Mouse (Mus musculus) liver, embryonic 15.5 days (tissue): ENCODE results near the gene Rere. TPM values are rescaled to one million over a fixed set of nuclear protein-coding genes. Genes with fewer than 3 reads are reported as not detected.
A peak's percentile ranks its signal among the peaks of the same experiment; 100 is the strongest.

ENCODE experiments used
- ATAC-seq: fragments of 200-750 bp; cut with Nextera tagmentation; 2 replicates; pipeline ENCODE4 v1.8.0; 2017; ENCODE audit warnings: moderate number of reproducible peaks, mild to moderate bottlenecking, moderate library complexity; ENCODE audit not compliant: insufficient read depth
- H3K27ac ChIP-seq: fragments of 300-500 bp; sonication (generic); replicated peaks from 2 replicates; pipeline ENCODE4 v1.5.1; 2015; ENCODE audit warnings: mild to moderate bottlenecking, inconsistent platforms
- H3K27me3 ChIP-seq: fragments of 300-500 bp; sonication (generic); 2 replicates; pipeline ENCODE4 v1.6.1; 2015; ENCODE audit warnings: mild to moderate bottlenecking, inconsistent platforms
- H3K36me3 ChIP-seq: fragments of 300-500 bp; sonication (generic); replicated peaks from 2 replicates; pipeline ENCODE4 v1.6.1; 2015; ENCODE audit warnings: moderate library complexity, mild to moderate bottlenecking, inconsistent platforms
- H3K4me1 ChIP-seq: fragments of 300-500 bp; sonication (generic); replicated peaks from 2 replicates; pipeline ENCODE4 v1.6.1; 2015; ENCODE audit warnings: inconsistent platforms
- H3K4me2 ChIP-seq: fragments of 300-500 bp; sonication (generic); 2 replicates; pipeline ENCODE4 v1.6.1; 2015; ENCODE audit warnings: moderate library complexity, mild to moderate bottlenecking, inconsistent platforms
- H3K4me3 ChIP-seq: fragments of 300-500 bp; sonication (generic); replicated peaks from 2 replicates; pipeline ENCODE4 v1.5.1; 2015; ENCODE audit warnings: mild to moderate bottlenecking, inconsistent platforms
- H3K9ac ChIP-seq: fragments of 300-500 bp; sonication (generic); 2 replicates; pipeline ENCODE4 v1.6.1; 2015; ENCODE audit warnings: moderate library complexity, mild to moderate bottlenecking, inconsistent platforms
- H3K9me3 ChIP-seq: fragments of 300-500 bp; sonication (generic); replicated peaks from 2 replicates; pipeline ENCODE4 v1.6.1; 2016; ENCODE audit warnings: inconsistent platforms
- WGBS: fragments of 180-500 bp; shearing (Covaris S2); methylation state at CpG from one replicate; pipeline ENCODE4 v1.1.7; 2015; ENCODE audit warnings: mixed read lengths; ENCODE audit not compliant: insufficient replicate concordance; 5-methylcytosine and 5-hydroxymethylcytosine counted together
- polyA plus RNA-seq: library from polyadenylated mRNA; unstranded; fragments of >200 nt; fragmentation: Nextera tagmentation; extraction: Ambion mirVana; gene quantifications from 2 replicates; pipeline ENCODE4 v1.2.1, GENCODE M21; 2015

Gene Rere
- polyA plus RNA-seq, 1 experiment from 2014 or later: 5.3 TPM

DNA sequence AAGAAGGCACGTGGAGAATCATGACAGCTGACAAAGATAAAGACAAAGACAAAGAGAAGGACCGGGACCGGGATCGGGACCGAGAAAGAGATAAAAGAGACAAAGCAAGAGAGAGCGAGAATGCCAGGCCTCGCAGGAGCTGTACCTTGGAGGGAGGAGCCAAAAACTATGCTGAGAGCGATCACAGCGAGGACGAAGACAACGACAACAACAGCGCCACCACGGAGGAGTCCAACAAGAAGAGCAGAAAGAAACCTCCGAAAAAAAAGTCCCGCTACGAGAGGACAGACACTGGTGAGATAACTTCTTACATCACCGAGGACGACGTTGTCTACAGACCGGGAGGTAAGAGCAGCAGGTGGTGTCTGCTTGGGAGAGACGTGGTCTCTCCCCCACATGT is 124.9 kb downstream of the Rere start:
- 0 out of 2 replicates have a peak, but pooled peaks have one; percentile 13 for ATAC-seq
- peak overlapping the region; percentile 24; the same call in 1 of the 2 replicates for H3K27ac ChIP-seq
- H3K36me3 ChIP-seq: no peaks in the 10 kb centered on the region
- no peaks in the 10 kb centered on the region for H3K27me3 ChIP-seq
- no peak overlapping the region for H3K9ac ChIP-seq
- no peaks in the 10 kb centered on the region for H3K9me3 ChIP-seq
- 0 out of 2 replicates have a peak overlapping the region, but pooled peaks have one; percentile 1 for H3K4me3 ChIP-seq
- WGBS: 47% methylated on average over 21 of the region's 21 CpGs
- peak overlapping the region; percentile 44 for H3K4me2 ChIP-seq
- H3K4me1 ChIP-seq: peaks cover 48% of the 10 kb centered on the region

DNA sequence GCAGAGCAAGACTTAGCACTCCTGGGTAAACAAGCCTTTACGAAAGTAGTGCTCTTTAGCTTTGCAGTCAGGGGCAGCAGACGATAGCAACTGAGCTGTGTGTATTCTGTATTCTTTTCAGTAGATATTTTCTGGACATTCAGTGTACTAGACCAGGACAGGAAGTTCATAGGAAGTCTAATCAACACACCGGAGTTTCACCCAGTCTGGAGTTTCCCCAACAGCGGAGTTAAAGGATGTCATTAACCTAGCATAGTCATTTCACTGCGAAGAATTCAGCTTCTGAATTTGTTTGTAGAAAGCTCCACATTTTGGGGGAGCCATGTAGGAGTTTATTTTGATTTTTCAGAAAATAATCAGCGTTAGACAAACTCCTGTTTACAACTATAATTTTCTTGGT is 125.4 kb downstream of the Rere start:
- H3K9me3 ChIP-seq: no peaks in the 10 kb centered on the region
- 0 out of 2 replicates have a peak overlapping the region, but pooled peaks have one; percentile 1 for H3K4me3 ChIP-seq
- H3K4me1 ChIP-seq: peaks cover 43% of the 10 kb centered on the region
- H3K36me3 ChIP-seq: no peaks in the 10 kb centered on the region
- ATAC-seq: no peak
- H3K9ac ChIP-seq: no peak overlapping the region
- WGBS: 63% methylated on average over 6 of the region's 6 CpGs
- H3K27me3 ChIP-seq: no peaks in the 10 kb centered on the region
- H3K4me2 ChIP-seq: peak overlapping the region; percentile 44
- peak overlapping the region; percentile 24; the same call in 1 of the 2 replicates for H3K27ac ChIP-seq

DNA sequence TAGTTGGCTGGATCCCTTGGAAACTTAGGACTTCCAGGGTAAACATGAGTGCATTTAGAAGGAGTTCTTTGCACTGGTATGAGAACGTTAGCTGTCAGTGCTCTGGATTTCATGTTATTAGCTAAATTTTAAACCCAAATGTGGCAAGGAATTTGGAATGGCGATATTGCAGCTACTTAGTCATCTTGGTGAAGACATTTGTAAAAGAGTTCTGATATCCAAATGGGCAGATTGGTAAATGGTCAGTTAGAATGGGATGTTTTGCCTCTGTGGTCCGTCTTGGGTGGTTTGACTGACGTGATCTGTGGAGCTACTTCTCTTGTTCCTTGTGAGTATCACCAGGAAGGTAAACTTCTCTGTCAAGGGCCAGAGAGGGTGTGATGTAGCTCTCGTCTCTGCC is 132.8 kb downstream of the Rere start:
- peak overlapping the region; percentile 59; the same call in 1 of the 2 replicates for H3K27ac ChIP-seq
- WGBS: 55% methylated on average over 5 of the region's 5 CpGs
- H3K9me3 ChIP-seq: no peaks in the 10 kb centered on the region
- H3K9ac ChIP-seq: no peak overlapping the region
- no peak for ATAC-seq
- no peaks in the 10 kb centered on the region for H3K27me3 ChIP-seq
- H3K4me3 ChIP-seq: no peak overlapping the region
- H3K4me2 ChIP-seq: no peak overlapping the region; the same call in 1 of the 2 replicates
- H3K36me3 ChIP-seq: no peaks in the 10 kb centered on the region
- H3K4me1 ChIP-seq: 0 out of 2 replicates have a peak, but pooled peaks cover 8% of the 10 kb centered on the region

DNA sequence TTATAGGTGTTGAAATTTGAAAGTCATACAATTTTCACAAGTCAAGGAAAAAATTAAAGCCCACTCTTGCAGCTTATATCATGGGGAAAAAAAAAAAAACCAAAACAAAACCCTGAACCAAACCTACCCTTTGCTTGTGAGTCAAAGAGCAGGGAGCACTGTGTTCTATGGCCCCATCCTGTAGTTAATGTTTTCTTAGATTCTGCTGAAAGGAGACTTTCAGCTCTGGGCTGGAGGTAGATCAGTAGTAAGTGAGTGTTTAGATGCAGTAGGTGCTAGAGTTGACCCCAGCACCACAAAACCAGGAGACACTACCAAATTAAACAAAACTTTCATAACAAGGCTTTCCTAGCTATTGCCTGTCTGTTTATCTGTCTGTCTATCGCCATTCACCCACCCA is 133.3 kb downstream of the Rere start:
- 0 out of 2 replicates have a peak, but pooled peaks cover 11% of the 10 kb centered on the region for H3K4me1 ChIP-seq
- H3K9ac ChIP-seq: no peak overlapping the region
- H3K9me3 ChIP-seq: no peaks in the 10 kb centered on the region
- ATAC-seq: no peak
- WGBS: 73% methylated on average over 1 of the region's 1 CpGs
- no peaks in the 10 kb centered on the region for H3K36me3 ChIP-seq
- peak overlapping the region; percentile 31 for H3K4me2 ChIP-seq
- H3K4me3 ChIP-seq: no peak overlapping the region
- no peaks in the 10 kb centered on the region for H3K27me3 ChIP-seq
- peak overlapping the region; percentile 65 for H3K27ac ChIP-seq

DNA sequence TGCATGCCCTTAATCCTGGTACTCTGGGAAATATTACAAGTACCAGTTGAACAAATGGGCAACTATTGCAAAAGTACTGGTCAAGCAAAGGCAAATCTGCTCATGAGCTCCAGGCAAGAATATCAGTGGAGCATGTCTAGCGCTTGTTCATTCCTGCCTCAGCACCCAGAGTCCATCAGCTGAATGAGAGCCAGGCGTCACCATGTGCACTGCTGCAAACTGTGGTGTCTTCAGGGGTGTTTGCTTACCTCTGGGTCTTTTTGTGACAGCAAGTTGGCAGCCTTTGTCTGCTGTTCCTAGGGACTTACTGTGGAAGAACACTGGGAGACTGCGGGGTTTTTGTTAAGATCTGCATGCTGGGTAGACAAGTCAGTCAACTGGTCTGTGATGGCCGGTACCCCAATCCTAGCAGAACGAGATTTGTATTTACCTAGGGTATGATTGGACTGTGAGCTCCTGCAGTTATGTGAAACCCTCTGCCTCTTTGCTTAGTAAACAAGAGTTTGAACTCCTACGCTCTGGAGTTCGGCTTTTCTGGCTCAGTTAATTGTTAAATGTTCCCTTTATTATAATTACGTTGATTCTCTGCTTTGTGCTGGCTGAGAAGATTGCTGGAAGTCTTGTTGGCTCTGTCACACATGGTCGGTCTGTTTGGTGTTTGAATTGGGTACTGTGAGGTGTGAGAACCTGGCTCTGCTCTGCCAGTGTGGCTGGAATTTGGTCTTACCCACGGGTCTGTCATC is 134.0 kb downstream of the Rere start:
- 0 out of 2 replicates have a peak, but pooled peaks cover 12% of the 10 kb centered on the region for H3K4me1 ChIP-seq
- peak overlapping the region; percentile 67 for H3K27ac ChIP-seq
- H3K27me3 ChIP-seq: no peaks in the 10 kb centered on the region
- H3K9ac ChIP-seq: no peak overlapping the region
- no peaks in the 10 kb centered on the region for H3K9me3 ChIP-seq
- no peaks in the 10 kb centered on the region for H3K36me3 ChIP-seq
- H3K4me2 ChIP-seq: peak overlapping the region; percentile 31
- WGBS: 75% methylated on average over 10 of the region's 10 CpGs
- H3K4me3 ChIP-seq: no peak overlapping the region
- 0 out of 2 replicates have a peak, but pooled peaks have one; percentile 32 for ATAC-seq

DNA sequence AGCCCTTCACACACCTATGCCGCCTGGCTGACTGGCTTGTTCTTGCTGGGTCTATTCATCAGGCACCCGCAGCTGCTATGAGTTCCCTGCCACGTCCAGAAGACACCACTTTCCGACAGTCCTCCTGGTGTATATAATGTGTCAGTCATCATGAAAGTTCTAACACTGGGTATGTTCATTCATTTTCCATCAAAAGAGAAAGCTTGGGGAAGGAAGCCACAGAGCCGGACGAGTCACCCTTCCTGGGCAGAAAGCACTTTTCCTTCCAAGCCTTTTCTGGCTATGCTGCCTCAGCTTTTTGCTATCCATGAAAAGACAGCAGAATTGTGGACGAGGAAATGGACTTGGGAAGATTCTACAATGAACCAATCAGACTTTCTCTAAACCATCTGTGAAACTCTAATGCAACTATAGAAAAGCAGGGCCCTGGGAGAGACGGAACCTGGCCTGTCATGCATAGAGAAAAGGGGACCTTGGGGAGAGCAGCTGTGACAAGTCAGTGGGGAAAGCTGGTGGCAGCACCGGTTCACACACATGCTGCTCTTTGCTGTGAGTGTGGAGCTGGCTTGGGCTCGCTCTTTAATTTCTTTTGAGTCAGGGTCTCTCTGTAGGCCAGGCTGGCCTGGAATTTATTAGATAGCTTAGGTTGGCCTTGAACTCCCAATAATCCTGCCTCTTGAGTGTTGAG is 139.3 kb downstream of the Rere start:
- H3K4me1 ChIP-seq: peaks cover 11% of the 10 kb centered on the region; the same call in 1 of the 2 replicates
- no peak for ATAC-seq
- no peaks in the 10 kb centered on the region for H3K36me3 ChIP-seq
- no peak overlapping the region for H3K4me2 ChIP-seq
- WGBS: 76% methylated on average over 10 of the region's 10 CpGs
- no peak overlapping the region for H3K27ac ChIP-seq
- no peaks in the 10 kb centered on the region for H3K27me3 ChIP-seq
- H3K9ac ChIP-seq: no peak overlapping the region
- no peaks in the 10 kb centered on the region for H3K9me3 ChIP-seq
- H3K4me3 ChIP-seq: no peak overlapping the region

DNA sequence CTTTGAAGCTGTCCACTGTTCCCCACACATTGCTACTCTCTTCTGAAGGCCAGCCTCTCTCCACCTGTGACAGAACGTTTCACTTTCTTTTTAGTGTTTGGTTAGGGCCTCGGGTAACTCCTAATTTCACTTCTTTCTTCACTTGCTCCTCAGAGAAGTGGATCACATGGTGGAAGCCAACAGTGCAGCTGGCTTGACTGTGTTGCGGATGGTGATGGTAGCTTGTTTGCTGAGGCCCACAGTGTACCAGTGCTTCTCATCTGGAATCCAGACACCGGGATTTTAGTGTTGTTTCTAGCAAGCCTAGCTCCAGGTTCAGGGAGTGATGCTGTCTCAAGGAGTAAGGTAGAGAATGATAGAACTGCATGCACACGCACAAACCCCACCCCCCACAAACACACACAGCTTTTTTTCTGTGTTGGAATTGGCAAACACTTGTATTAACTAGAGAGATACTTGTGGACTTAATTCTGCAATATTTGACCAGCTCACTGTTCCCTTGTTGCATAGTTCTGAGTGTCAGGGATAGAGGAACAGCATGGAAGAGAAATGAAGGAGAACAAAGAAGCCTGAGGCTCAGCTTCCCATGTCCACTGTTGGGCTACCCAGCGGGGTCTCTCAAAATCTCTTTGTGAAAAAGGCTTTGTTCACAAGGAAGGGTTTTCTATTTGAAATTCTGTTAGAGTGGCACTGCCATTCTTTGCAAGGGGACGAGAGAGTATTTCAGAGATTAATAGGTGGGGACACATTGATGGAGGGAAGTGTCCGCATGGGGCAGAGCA is 144.8 kb downstream of the Rere start:
- peaks cover 33% of the 10 kb centered on the region for H3K4me1 ChIP-seq
- no peaks in the 10 kb centered on the region for H3K36me3 ChIP-seq
- H3K27me3 ChIP-seq: no peaks in the 10 kb centered on the region
- H3K27ac ChIP-seq: 0 out of 2 replicates have a peak overlapping the region, but pooled peaks have one; percentile 33
- no peak overlapping the region for H3K9ac ChIP-seq
- WGBS: 62% methylated on average over 8 of the region's 8 CpGs
- H3K4me2 ChIP-seq: no peak overlapping the region
- H3K9me3 ChIP-seq: no peaks in the 10 kb centered on the region
- 0 out of 2 replicates have a peak, but pooled peaks have one; percentile 35 for ATAC-seq
- H3K4me3 ChIP-seq: no peak overlapping the region

DNA sequence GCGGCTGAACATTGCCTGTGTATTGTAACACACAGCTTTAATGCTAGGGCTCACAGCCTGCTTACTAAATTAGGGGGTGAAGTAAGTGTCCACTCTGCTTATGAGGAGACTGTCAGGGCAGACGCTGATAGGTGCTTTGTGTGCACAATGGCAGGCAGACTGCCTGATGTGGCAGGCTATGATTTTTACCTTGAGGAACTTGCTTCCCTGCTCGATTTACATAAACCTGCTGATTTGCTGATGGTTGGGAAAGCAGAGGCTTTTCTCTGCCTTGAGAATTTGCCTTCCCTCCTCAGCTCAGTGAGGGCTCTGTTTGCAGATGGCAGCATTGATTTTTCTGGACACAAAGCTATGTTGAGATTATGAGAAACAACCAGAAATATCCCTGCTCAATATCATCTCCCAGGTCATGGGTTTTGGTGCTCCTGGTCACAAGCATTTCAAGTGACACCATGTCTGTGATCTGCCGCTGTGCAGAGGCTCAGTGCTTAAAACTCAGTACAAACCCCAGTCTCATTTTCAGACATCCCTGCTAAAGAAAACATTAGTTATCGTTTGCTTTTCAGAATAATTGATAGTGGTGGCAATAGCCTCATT is 145.5 kb downstream of the Rere start:
- no peak overlapping the region for H3K4me2 ChIP-seq
- ATAC-seq: no peak
- H3K9ac ChIP-seq: no peak overlapping the region
- H3K4me1 ChIP-seq: peaks cover 33% of the 10 kb centered on the region
- no peaks in the 10 kb centered on the region for H3K36me3 ChIP-seq
- WGBS: 63% methylated on average over 5 of the region's 5 CpGs
- H3K4me3 ChIP-seq: no peak overlapping the region
- H3K27me3 ChIP-seq: no peaks in the 10 kb centered on the region
- H3K27ac ChIP-seq: 0 out of 2 replicates have a peak overlapping the region, but pooled peaks have one; percentile 33
- H3K9me3 ChIP-seq: no peaks in the 10 kb centered on the region

DNA sequence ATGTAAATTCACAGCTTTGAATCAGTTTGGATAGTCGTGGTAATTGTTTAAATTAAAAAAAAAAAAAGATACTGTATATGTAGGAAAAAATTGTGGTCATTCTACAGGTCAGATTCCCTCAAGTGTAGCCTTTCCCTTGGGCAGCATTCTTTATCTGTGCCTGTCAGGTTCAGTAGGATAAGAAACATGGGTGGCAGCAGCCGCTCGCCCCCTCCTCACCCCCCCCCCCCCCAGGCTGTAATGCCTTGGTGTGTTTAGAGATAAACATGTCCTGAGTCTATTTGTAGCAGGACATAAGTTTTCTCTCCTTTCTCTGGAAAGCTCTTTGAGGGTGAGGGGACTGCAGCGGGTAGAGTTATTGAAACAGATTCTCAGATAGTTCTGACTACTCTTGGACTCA is 147.3 kb downstream of the Rere start:
- H3K36me3 ChIP-seq: 0 out of 2 replicates have a peak, but pooled peaks cover 5% of the 10 kb centered on the region
- H3K4me1 ChIP-seq: peaks cover 33% of the 10 kb centered on the region
- H3K27me3 ChIP-seq: no peaks in the 10 kb centered on the region
- no peak overlapping the region for H3K4me3 ChIP-seq
- no peak overlapping the region for H3K27ac ChIP-seq
- 29% methylated on average over 4 of the region's 4 CpGs for WGBS
- H3K4me2 ChIP-seq: no peak overlapping the region
- 0 out of 2 replicates have a peak, but pooled peaks have one; percentile 28 for ATAC-seq
- no peak overlapping the region for H3K9ac ChIP-seq
- no peaks in the 10 kb centered on the region for H3K9me3 ChIP-seq

DNA sequence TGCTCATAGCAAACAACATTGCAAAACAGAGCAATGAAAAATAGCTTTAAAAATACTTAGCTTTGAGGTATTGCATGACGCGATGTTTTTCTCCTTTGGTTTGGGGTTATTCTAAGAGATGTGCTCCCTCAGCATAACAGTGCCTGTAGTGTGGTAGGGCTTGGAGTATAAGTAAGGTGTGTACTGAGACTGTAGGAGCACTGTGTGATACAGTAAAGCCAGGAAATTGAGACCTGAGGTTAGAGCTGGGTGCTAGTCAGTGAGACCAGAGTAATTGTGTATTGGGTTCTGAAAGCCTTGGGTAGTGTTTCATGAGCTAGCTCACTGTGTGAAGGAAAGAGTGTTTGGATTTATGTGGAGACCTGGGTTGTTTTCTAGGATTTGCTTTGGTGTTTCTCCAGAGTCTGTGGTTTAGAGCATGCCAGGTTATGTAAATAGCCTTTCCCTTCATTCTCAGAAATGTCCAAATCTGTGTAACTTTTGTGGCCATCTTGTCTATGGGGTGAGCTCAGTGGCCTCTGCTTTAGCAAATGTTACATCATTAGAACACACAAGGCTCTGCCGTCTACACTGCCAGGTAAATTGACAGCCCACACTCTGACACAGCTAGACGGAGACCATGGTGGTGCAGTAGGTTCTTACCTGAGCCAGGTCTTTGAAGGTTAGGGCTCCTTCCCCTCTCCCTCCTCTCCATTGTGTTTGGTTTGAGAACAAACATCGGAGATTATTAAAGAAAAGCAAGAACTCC is 152.6 kb downstream of the Rere start:
- peak overlapping the region; percentile 39 for H3K27ac ChIP-seq
- H3K4me1 ChIP-seq: peaks cover 10% of the 10 kb centered on the region
- no peak overlapping the region for H3K4me2 ChIP-seq
- 0 out of 2 replicates have a peak, but pooled peaks cover 5% of the 10 kb centered on the region for H3K36me3 ChIP-seq
- 79% methylated on average over 5 of the region's 5 CpGs for WGBS
- no peak overlapping the region for H3K9ac ChIP-seq
- H3K27me3 ChIP-seq: no peaks in the 10 kb centered on the region
- 0 out of 2 replicates have a peak, but pooled peaks have one; percentile 28 for ATAC-seq
- no peak overlapping the region for H3K4me3 ChIP-seq
- H3K9me3 ChIP-seq: no peaks in the 10 kb centered on the region
